Mouse (Mus musculus) midbrain, embryonic 16.5 days (tissue): Measurements from ENCODE around the gene Gm20388. TPM values are rescaled to one million over a fixed set of nuclear protein-coding genes. Genes with fewer than 3 reads are reported as not detected.

Experiments
- ATAC-seq: fragments of 200-750 bp; cut with Nextera tagmentation; 2 replicates; pipeline ENCODE4 v1.8.0; 2017; ENCODE audit warnings: moderate TSS enrichment
- H3K27ac ChIP-seq: fragments of 300-500 bp; sonication (generic); 2 replicates; pipeline ENCODE4 v1.5.1; 2014; ENCODE audit warnings: mild to moderate bottlenecking, low read length, mixed read lengths
- H3K27me3 ChIP-seq: fragments of 300-500 bp; sonication (generic); 2 replicates; pipeline ENCODE4 v1.6.1; 2014; ENCODE audit warnings: low read depth, low read length, mixed read lengths; ENCODE audit not compliant: control insufficient read depth, insufficient read depth
- H3K36me3 ChIP-seq: fragments of 300-500 bp; sonication (generic); 2 replicates; pipeline ENCODE4 v1.6.1; 2014; ENCODE audit warnings: mild to moderate bottlenecking, low read length, moderate library complexity, mixed read lengths; ENCODE audit not compliant: control insufficient read depth, insufficient read depth
- H3K4me1 ChIP-seq: fragments of 300-500 bp; sonication (generic); 2 replicates; pipeline ENCODE4 v1.6.1; 2014; ENCODE audit warnings: mild to moderate bottlenecking, low read length, mixed read lengths; ENCODE audit not compliant: control insufficient read depth, insufficient read depth
- H3K4me2 ChIP-seq: fragments of 300-500 bp; sonication (generic); 2 replicates; pipeline ENCODE4 v1.6.1; 2014; ENCODE audit warnings: mild to moderate bottlenecking, low read length, mixed read lengths
- H3K4me3 ChIP-seq: fragments of 300-500 bp; sonication (generic); 2 replicates; pipeline ENCODE4 v1.5.1; 2014; ENCODE audit warnings: low read depth, mild to moderate bottlenecking, low read length, moderate library complexity, mixed read lengths
- H3K9ac ChIP-seq: fragments of 300-500 bp; sonication (generic); 2 replicates; pipeline ENCODE4 v1.6.1; 2014; ENCODE audit warnings: low read depth, low read length, mixed read lengths
- H3K9me3 ChIP-seq: fragments of 300-500 bp; sonication (generic); replicated peaks from 2 replicates; pipeline ENCODE4 v1.6.1; 2014; ENCODE audit warnings: mild to moderate bottlenecking, low read length, mixed read lengths; ENCODE audit not compliant: control insufficient read depth, poor library complexity, severe bottlenecking
- WGBS: fragments of 180-500 bp; shearing (Covaris S2); extraction: QIAGEN DNeasy Blood & Tissue Kit; methylation state at CpG from one replicate; pipeline ENCODE4 v1.1.7; 2014; 5-methylcytosine and 5-hydroxymethylcytosine counted together
- polyA plus RNA-seq: library from polyadenylated mRNA; unstranded; fragments of >200 nt; fragmentation: Nextera tagmentation; extraction: Ambion mirVana; gene quantifications from 2 replicates; pipeline ENCODE4 v1.2.1, GENCODE M21; 2015

Gm20388 gene
- polyA plus RNA-seq, 1 experiment from 2014 or later = 7.5 TPM

GRCm38 (mm10) chr8:124340360-124341068 lies 4429.9 kb downstream of the Gm20388 start:
- H3K27ac ChIP-seq = no peak overlapping the region
- H3K36me3 ChIP-seq = peaks cover 31% of the 10 kb centered on the region
- WGBS = 58% methylated on average over 17 of the region's 17 CpGs
- no peak overlapping the region for H3K4me2 ChIP-seq
- no peak overlapping the region for H3K9ac ChIP-seq
- no peaks in the 10 kb centered on the region for H3K27me3 ChIP-seq
- no peaks in the 10 kb centered on the region; the same call in 1 of the 2 replicates for H3K4me1 ChIP-seq
- ATAC-seq = no peak; the same call in 1 of the 2 replicates
- H3K4me3 ChIP-seq = no peak overlapping the region
- no peaks in the 10 kb centered on the region for H3K9me3 ChIP-seq

- Histone ChIP-seq H3K9ac (no peak overlapping the region), H3K36me3 (peaks cover 29% of the 10 kb centered on the region), H3K4me3 (no peak overlapping the region), H3K27ac (no peak overlapping the region), H3K4me2 (no peak overlapping the region), H3K9me3 (no peaks in the 10 kb centered on the region), H3K4me1 (no peaks in the 10 kb centered on the region; the same call in 1 of the 2 replicates), H3K27me3 (no peaks in the 10 kb centered on the region)
- no peak for ATAC-seq
- 96% methylated on average over 15 of the region's 15 CpGs for WGBS
These were observed 4432.5 kb downstream of the Gm20388 start for GRCm38 (mm10) chr8:124343151-124343550.

- Histone ChIP-seq H3K4me2 (no peak overlapping the region), H3K36me3 (peaks cover 20% of the 10 kb centered on the region), H3K9ac (no peak overlapping the region), H3K27ac (no peak overlapping the region), H3K9me3 (no peaks in the 10 kb centered on the region), H3K4me3 (no peak overlapping the region), H3K27me3 (no peaks in the 10 kb centered on the region), H3K4me1 (no peaks in the 10 kb centered on the region; the same call in 1 of the 2 replicates)
- ATAC-seq = no peak
- 95% methylated on average over 12 of the region's 12 CpGs for WGBS
These were observed 4433.4 kb downstream of the Gm20388 start for GRCm38 (mm10) chr8:124343991-124344390.

- Histone ChIP-seq H3K4me1 (no peaks in the 10 kb centered on the region; the same call in 1 of the 2 replicates), H3K27ac (no peak overlapping the region), H3K4me3 (no peak overlapping the region), H3K27me3 (no peaks in the 10 kb centered on the region), H3K9me3 (no peaks in the 10 kb centered on the region), H3K9ac (no peak overlapping the region), H3K4me2 (no peak overlapping the region), H3K36me3 (peaks cover 20% of the 10 kb centered on the region)
- 82% methylated on average over 10 of the region's 10 CpGs for WGBS
- no peak for ATAC-seq
These were observed 4434.5 kb downstream of the Gm20388 start for GRCm38 (mm10) chr8:124345098-124345497.

- H3K4me1 ChIP-seq = no peaks in the 10 kb centered on the region
- H3K36me3 ChIP-seq = peaks cover 14% of the 10 kb centered on the region; the same call in 1 of the 2 replicates
- H3K27me3 ChIP-seq = no peaks in the 10 kb centered on the region
- no peaks in the 10 kb centered on the region for H3K9me3 ChIP-seq
- H3K4me2 ChIP-seq = no peak overlapping the region
- H3K9ac ChIP-seq = no peak overlapping the region; the same call in 1 of the 2 replicates
- H3K4me3 ChIP-seq = no peak overlapping the region
- WGBS = 45% methylated on average over 19 of the region's 19 CpGs
- H3K27ac ChIP-seq = no peak overlapping the region
- ATAC-seq = peak; percentile 52; the same call in 1 of the 2 replicates
These were observed 4436.3 kb downstream of the Gm20388 start for GRCm38 (mm10) chr8:124346852-124347523.

GRCm38 (mm10) chr8:124348087-124348486 lies 4437.4 kb downstream of the Gm20388 start:
- peaks cover 11% of the 10 kb centered on the region; the same call in 1 of the 2 replicates for H3K36me3 ChIP-seq
- ATAC-seq = no peak
- H3K4me3 ChIP-seq = no peak overlapping the region
- no peak overlapping the region for H3K27ac ChIP-seq
- no peaks in the 10 kb centered on the region for H3K27me3 ChIP-seq
- WGBS = 36% methylated on average over 1 of the region's 1 CpGs
- no peak overlapping the region for H3K9ac ChIP-seq
- no peaks in the 10 kb centered on the region for H3K4me1 ChIP-seq
- no peaks in the 10 kb centered on the region for H3K9me3 ChIP-seq
- H3K4me2 ChIP-seq = no peak overlapping the region

- peak; percentile 40; the same call in 1 of the 2 replicates for ATAC-seq
- WGBS = 40% methylated on average over 7 of the region's 7 CpGs
- no peak overlapping the region for H3K9ac ChIP-seq
- no peaks in the 10 kb centered on the region for H3K4me1 ChIP-seq
- H3K27ac ChIP-seq = no peak overlapping the region
- H3K36me3 ChIP-seq = peaks cover 4% of the 10 kb centered on the region; the same call in 1 of the 2 replicates
- H3K27me3 ChIP-seq = no peaks in the 10 kb centered on the region
- H3K4me3 ChIP-seq = no peak overlapping the region
- H3K9me3 ChIP-seq = no peaks in the 10 kb centered on the region
- no peak overlapping the region for H3K4me2 ChIP-seq
These were observed 4439.0 kb downstream of the Gm20388 start for GRCm38 (mm10) chr8:124349663-124350062.

- H3K27me3 ChIP-seq = no peaks in the 10 kb centered on the region
- no peak overlapping the region for H3K4me2 ChIP-seq
- H3K9me3 ChIP-seq = no peaks in the 10 kb centered on the region
- H3K9ac ChIP-seq = no peak overlapping the region
- no peak overlapping the region for H3K4me3 ChIP-seq
- ATAC-seq = no peak
- 66% methylated on average over 5 of the region's 5 CpGs for WGBS
- H3K36me3 ChIP-seq = no peaks in the 10 kb centered on the region
- no peaks in the 10 kb centered on the region for H3K4me1 ChIP-seq
- H3K27ac ChIP-seq = no peak overlapping the region
These were observed 4441.0 kb downstream of the Gm20388 start for GRCm38 (mm10) chr8:124351636-124352035.

GRCm38 (mm10) chr8:124360911-124361310 lies 4450.3 kb downstream of the Gm20388 start:
- no peak for ATAC-seq
- 84% methylated on average over 3 of the region's 3 CpGs for WGBS

More at GRCm38 (mm10) chr8:124360911-124361310, 4450.3 kb downstream of the Gm20388 start:
- Histone ChIP-seq H3K9ac (no peak overlapping the region), H3K27ac (no peak overlapping the region), H3K4me1 (no peaks in the 10 kb centered on the region), H3K4me2 (no peak overlapping the region), H3K9me3 (no peaks in the 10 kb centered on the region), H3K27me3 (no peaks in the 10 kb centered on the region), H3K36me3 (no peaks in the 10 kb centered on the region), H3K4me3 (no peak overlapping the region)
